Mouse (Mus musculus) urinary bladder, postnatal 4 days (tissue): ENCODE measurements around the gene Il1rapl1.

ENCODE experiments used
- DNase-seq, 2 experiments: peaks; one replicate each; pipeline ENCODE4 v3.0.0; 2021 to 2022; ENCODE audit warnings: low spot score in 2 of 2

Il1rapl1 gene

GRCm38 (mm10) chrX:87655644-87656043 lies 459.8 kb downstream of the Il1rapl1 start:
- DNase-seq: no peak

- DNase-seq: no peak
These were observed 514.5 kb downstream of the Il1rapl1 start for GRCm38 (mm10) chrX:87600914-87601313.

- DNase-seq: no peak
These were observed 607.4 kb downstream of the Il1rapl1 start for GRCm38 (mm10) chrX:87507997-87508396.

GRCm38 (mm10) chrX:87502604-87503003 lies 612.8 kb downstream of the Il1rapl1 start:
- DNase-seq: no peak

- DNase-seq: no peak
These were observed 632.0 kb downstream of the Il1rapl1 start for GRCm38 (mm10) chrX:87483416-87483815.

- DNase-seq: peak; percentile 79 to 100
These were observed 877.3 kb downstream of the Il1rapl1 start for GRCm38 (mm10) chrX:87238191-87238590.

GRCm38 (mm10) chrX:87225280-87225679 lies 890.2 kb downstream of the Il1rapl1 start:
- no peak for DNase-seq

- DNase-seq: no peak
These were observed 1113.1 kb downstream of the Il1rapl1 start for GRCm38 (mm10) chrX:87002296-87002695.

GRCm38 (mm10) chrX:86955126-86955525 lies 1160.3 kb downstream of the Il1rapl1 start:
- no peak for DNase-seq

GRCm38 (mm10) chrX:86954614-86955013 lies 1160.8 kb downstream of the Il1rapl1 start:
- DNase-seq: no peak

- DNase-seq: no peak
These were observed 1164.5 kb downstream of the Il1rapl1 start for GRCm38 (mm10) chrX:86950940-86951339.

GRCm38 (mm10) chrX:86949112-86949511 lies 1166.3 kb downstream of the Il1rapl1 start:
- DNase-seq: no peak

GRCm38 (mm10) chrX:86854835-86855234 lies 1260.6 kb downstream of the Il1rapl1 start:
- DNase-seq: no peak

GRCm38 (mm10) chrX:86808218-86808617 lies 1307.2 kb downstream of the Il1rapl1 start:
- no peak for DNase-seq

GRCm38 (mm10) chrX:86802725-86803124 lies 1312.7 kb downstream of the Il1rapl1 start:
- no peak for DNase-seq

- DNase-seq: no peak
These were observed 1386.6 kb downstream of the Il1rapl1 start for GRCm38 (mm10) chrX:86728803-86729202.
